Mouse (Mus musculus): Measurements from ENCODE around the gene Tppp2. TPM values are rescaled to one million over a fixed set of nuclear protein-coding genes. Genes with fewer than 3 reads are reported as not detected.

Tppp2 gene
- total and polyA plus RNA-seq, 3 experiments, result not detected

DNA sequence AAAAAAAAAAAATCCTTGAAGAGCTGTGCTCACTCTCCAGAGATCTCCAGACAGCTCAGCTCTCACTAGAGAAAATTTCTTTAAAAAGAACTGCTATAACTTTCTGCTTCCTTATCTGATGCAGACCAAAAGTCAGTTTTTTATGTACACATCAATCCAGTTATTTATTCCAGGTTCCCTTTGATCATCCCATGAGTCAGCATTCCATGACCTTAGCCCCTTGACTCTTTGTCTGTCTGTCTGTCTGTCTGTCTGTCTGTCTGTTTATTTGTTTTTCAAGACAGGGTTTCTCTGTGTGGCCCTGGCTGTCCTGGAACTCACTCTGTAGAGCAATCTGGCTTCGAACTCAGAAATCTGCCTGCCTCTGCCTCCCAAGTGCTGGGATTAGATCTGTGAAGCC is 18.9 kb upstream of the Tppp2 start:
- no peaks in the 10 kb centered on the region for H3K27me3 ChIP-seq (replicated peaks)
- H3K4me1 ChIP-seq (ENCODE audit: control insufficient read depth in 1 of 2, insufficient read depth in 2 of 2), result peaks cover 0 to 5% of the 10 kb centered on the region in 2 experiments; a peak in 1 of 4 replicates
- H3K79me2 ChIP-seq (replicated peaks; ENCODE audit: control insufficient read depth, extremely low read depth, insufficient read depth, poor library complexity, severe bottlenecking), result no peaks in the 10 kb centered on the region
- TF ChIP-seq MAZ (IDR thresholded peaks at IDR 0.05; ENCODE audit: low read depth, low read length) (no peak), ETS1 (conservative IDR thresholded peaks at IDR 0.05; ENCODE audit: low read depth, low read length) (no peak), CTCF (conservative IDR thresholded peaks at IDR 0.05 in 1 of 2, IDR thresholded peaks at IDR 0.05 in 1 of 2; ENCODE audit: low read depth in 2 of 2, low read length in 2 of 2) (no peak), IRF4 (IDR thresholded peaks at IDR 0.05; ENCODE audit: low read depth, low read length) (no peak), JUND (conservative IDR thresholded peaks at IDR 0.05; ENCODE audit: low read depth, low read length) (no peak), TCF12 (IDR thresholded peaks at IDR 0.05; ENCODE audit: low read depth, low read length) (no peak), SIN3A (IDR thresholded peaks at IDR 0.05; ENCODE audit: low read length) (no peak), MYC (IDR thresholded peaks at IDR 0.05; ENCODE audit: low read depth, low read length) (no peak), NELFE (IDR thresholded peaks at IDR 0.05; ENCODE audit: low read depth, low read length) (no peak), BHLHE40 (IDR thresholded peaks at IDR 0.05; ENCODE audit: low read depth, low read length) (no peak), CHD2 (IDR thresholded peaks at IDR 0.05; ENCODE audit: low read length) (no peak), ZMIZ1 (IDR thresholded peaks at IDR 0.05; ENCODE audit: low read depth, low read length) (no peak), MXI1 (IDR thresholded peaks at IDR 0.05; ENCODE audit: low read depth, low read length) (no peak)
- H3K27ac ChIP-seq (ENCODE audit: insufficient read depth, low read depth), result no peak overlapping the region
- H3K9ac ChIP-seq (ENCODE audit: insufficient read depth, low read depth), result no peak overlapping the region
- no peak overlapping the region for H3K4me2 ChIP-seq (ENCODE audit: insufficient read depth, low read depth, poor library complexity, severe bottlenecking)
- H3K9me3 ChIP-seq (replicated peaks; ENCODE audit: low read length), result no peaks in the 10 kb centered on the region
- H3K36me3 ChIP-seq (replicated peaks in 1 of 2; ENCODE audit: control insufficient read depth in 1 of 2, insufficient read depth in 1 of 2, low read length in 1 of 2), result peaks cover 3 to 24% of the 10 kb centered on the region in 2 experiments
- in situ Hi-C loops (cut with MboI; ENCODE audit: low pct_ligation_motif_present, low pct_unique_long_range_greater_than_20kb, low sequenced_read_pairs), result no loop called here
- H3K4me3 ChIP-seq (replicated peaks in 1 of 3; ENCODE audit: low read depth in 2 of 3, low read length in 2 of 3, poor library complexity in 1 of 3), result no peak overlapping the region
- dilution Hi-C loops (cut with MboI; ENCODE audit: extremely low pct_ligation_motif_present, extremely low pct_unique_long_range_greater_than_20kb, low sequenced_read_pairs), result no loop called here
- no peak for DNase-seq (ENCODE audit: extremely low read depth)

DNA sequence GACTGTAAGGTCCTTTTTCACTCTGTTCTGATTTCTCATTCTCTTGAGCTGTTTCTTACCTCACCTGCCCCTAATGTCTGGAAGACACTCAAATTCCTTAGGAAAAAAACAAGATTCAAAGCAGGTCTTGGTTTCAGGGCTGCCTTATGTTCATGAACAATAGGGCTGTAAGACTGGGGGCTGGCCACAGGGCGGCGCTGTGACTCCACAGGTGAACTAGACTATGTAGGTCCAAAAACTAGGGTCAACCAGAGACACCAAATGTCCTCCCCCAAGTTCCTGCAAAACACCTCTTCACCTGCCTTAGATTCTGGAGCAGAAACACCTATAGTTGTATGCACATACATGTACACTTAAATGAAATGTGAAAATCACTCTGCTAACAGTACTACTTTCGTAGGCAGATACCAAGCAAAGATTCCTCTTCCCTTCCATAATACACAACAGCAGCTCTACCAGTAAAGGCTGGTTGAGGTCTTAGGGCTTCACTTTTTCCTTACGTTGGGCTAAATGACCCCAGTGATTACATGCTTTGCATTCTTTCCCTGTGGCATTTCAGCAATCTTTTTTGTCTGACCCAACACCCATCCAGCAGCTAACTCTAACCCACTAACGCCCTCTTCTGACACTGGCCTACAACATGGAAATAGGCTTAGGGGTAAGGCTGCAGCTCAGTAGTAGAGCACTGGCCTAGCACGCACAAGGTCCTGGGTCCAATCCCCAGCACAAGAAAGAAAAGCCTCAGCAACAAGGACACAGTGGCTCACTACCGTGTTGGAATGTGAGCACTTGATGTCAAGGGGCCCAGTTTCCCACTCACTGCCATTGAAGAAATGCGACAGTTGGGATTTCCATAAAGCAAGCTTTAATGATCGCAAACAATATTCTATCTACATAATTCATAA is 15.2 kb upstream of the Tppp2 start:
- in situ Hi-C loops (cut with MboI; ENCODE audit: low pct_ligation_motif_present, low pct_unique_long_range_greater_than_20kb, low sequenced_read_pairs), result loop anchor here (25.0 kb wide), 1 partner anchor 434 kb away; the partner anchor contains the start of gene Sall2
- TF ChIP-seq TBP (conservative IDR thresholded peaks at IDR 0.05; ENCODE audit: low read depth, low read length) (no peak), RAD21 (IDR thresholded peaks at IDR 0.05; ENCODE audit: low read depth, low read length) (peak; percentile 97), KAT2A (IDR thresholded peaks at IDR 0.05; ENCODE audit: insufficient replicate concordance, low read length) (no peak), SMC3 (IDR thresholded peaks at IDR 0.05; ENCODE audit: low read depth, low read length) (peak; percentile 92), NRF1 (IDR thresholded peaks at IDR 0.05; ENCODE audit: low read depth, low read length) (no peak), ZC3H11A (IDR thresholded peaks at IDR 0.05; ENCODE audit: low read depth, low read length) (peak; percentile 50), CTCF (conservative IDR thresholded peaks at IDR 0.05 in 1 of 2, IDR thresholded peaks at IDR 0.05 in 1 of 2; ENCODE audit: low read depth in 2 of 2, low read length in 2 of 2) (peak; percentile 95 to 98), POLR2AphosphoS2 (IDR thresholded peaks at IDR 0.05; ENCODE audit: low read depth, low read length) (no peak)

More for the DNA sequence above, 15.2 kb upstream of the Tppp2 start:
- dilution Hi-C loops (cut with MboI; ENCODE audit: extremely low pct_ligation_motif_present, extremely low pct_unique_long_range_greater_than_20kb, low sequenced_read_pairs), result no loop called here
- no peak overlapping the region for H3K27ac ChIP-seq (ENCODE audit: insufficient read depth, low read depth)
- H3K27me3 ChIP-seq (replicated peaks), result no peaks in the 10 kb centered on the region
- H3K79me2 ChIP-seq (replicated peaks; ENCODE audit: control insufficient read depth, extremely low read depth, insufficient read depth, poor library complexity, severe bottlenecking), result no peaks in the 10 kb centered on the region
- H3K9me3 ChIP-seq (replicated peaks; ENCODE audit: low read length), result no peaks in the 10 kb centered on the region
- H3K4me3 ChIP-seq (replicated peaks in 1 of 3; ENCODE audit: low read depth in 2 of 3, low read length in 2 of 3, poor library complexity in 1 of 3), result no peak overlapping the region
- peak overlapping the region; percentile 48; the same call in 1 of the 2 replicates for H3K4me2 ChIP-seq (ENCODE audit: insufficient read depth, low read depth, poor library complexity, severe bottlenecking)
- H3K36me3 ChIP-seq (replicated peaks in 1 of 2; ENCODE audit: control insufficient read depth in 1 of 2, insufficient read depth in 1 of 2, low read length in 1 of 2), result no peaks in the 10 kb centered on the region
- H3K9ac ChIP-seq (ENCODE audit: insufficient read depth, low read depth), result no peak overlapping the region
- H3K4me1 ChIP-seq (ENCODE audit: control insufficient read depth in 1 of 2, insufficient read depth in 2 of 2), result peaks cover 0 to 5% of the 10 kb centered on the region in 2 experiments; a peak in 1 of 4 replicates
- DNase-seq (ENCODE audit: extremely low read depth), result peak; percentile 57
